Mouse (Mus musculus): ENCODE results near the gene Lemd1. TPM values are rescaled to one million over a fixed set of nuclear protein-coding genes. Genes with fewer than 3 reads are reported as not detected.

The Lemd1 gene
- not detected in 2 replicates for polyA plus RNA-seq (2015; fragmentation: Nextera tagmentation; extraction: Ambion mirVana)

DNA sequence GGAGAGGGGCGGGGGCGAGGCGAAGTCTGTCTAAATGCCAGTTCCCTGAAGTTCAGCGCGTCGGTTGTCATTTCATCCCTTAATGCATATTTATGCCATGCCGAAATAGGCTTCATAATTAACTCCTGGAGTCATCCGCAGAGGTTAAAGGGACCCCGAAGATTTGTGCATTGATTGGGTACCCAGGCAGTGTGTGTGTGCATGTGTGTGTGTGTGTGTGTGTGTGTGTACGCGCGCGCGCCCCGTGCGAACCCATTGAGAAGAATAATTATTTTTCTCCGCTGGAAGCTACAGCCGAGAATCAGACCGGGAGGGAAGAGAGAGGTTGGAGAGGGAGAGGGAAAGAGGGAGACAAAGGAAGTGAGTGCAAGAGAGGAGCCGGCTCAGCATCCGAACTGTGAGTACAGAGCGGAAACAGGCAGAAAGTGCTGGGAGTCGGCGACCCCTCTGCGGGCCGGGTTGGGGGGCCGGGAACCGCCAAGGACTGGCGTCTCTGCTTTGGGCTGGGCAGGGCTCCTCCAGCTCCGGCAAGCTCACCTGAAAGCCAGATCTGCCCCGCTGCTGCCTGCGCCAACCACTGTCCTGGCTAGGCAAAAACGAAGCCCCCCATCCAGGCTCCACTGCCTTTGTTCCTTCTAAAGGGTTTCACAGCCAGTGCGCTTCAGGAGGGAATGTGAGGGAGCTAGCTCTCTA lies at the start of gene Lemd1, which contains the start of gene AC124108.1:
Gene Lemd1, plus strand, starts transcription at position 339 of the 693 bp plus-strand sequence.
Gene AC124108.1, plus strand, starts transcription at position 365 of the 693 bp plus-strand sequence.
- peak within 1 kb of the TSS; percentile 99 for H3K4me2 ChIP-seq (ENCODE audit: low read depth, low read length)
- H3K4me3 ChIP-seq (ENCODE audit: low read length), result peak within 1 kb of the TSS; percentile 64
- H3K9me3 ChIP-seq (ENCODE audit: control insufficient read depth, low read length), result no peaks in the 10 kb centered on the region
- no peak for ATAC-seq
- peak within 1 kb of the TSS; percentile 54 for H3K9ac ChIP-seq (ENCODE audit: low read depth, low read length)
- H3K27me3 ChIP-seq (replicated peaks; ENCODE audit: control insufficient read depth, insufficient read depth, low read length), result peaks cover 59% of the 10 kb centered on the region
- no peaks in the 10 kb centered on the region for H3K36me3 ChIP-seq (ENCODE audit: control insufficient read depth, insufficient read depth, low read length)
- 1% methylated on average over 34 of the region's 34 CpGs for WGBS
- H3K4me1 ChIP-seq (ENCODE audit: control insufficient read depth, insufficient read depth, low read length), result peaks cover 23% of the 10 kb centered on the region
- H3K27ac ChIP-seq (ENCODE audit: low read length), result no peak within 1 kb of the TSS

DNA sequence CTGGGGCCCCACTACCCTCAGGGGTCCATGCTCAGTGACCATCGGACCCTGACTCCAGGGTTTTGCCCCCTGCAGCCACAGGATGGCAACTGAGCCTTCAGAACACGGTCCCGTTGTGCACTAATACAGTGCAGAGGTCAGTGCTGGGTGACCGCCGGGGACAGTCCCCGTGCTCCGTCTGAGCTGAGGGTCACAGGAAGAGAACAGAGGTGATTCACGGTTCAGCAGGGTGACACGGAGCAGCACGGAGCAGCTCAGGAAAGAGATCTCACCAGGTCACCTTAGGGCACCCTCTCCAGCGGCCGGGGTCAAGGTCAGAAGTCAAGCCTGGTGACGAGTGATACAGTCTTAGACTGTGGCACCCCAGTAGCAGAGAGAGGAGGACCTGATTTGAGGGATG lies 49.5 kb upstream of the Lemd1 start:
- no peaks in the 10 kb centered on the region for H3K36me3 ChIP-seq (ENCODE audit: control insufficient read depth, insufficient read depth, low read length)
- H3K4me1 ChIP-seq (ENCODE audit: control insufficient read depth, insufficient read depth, low read length), result peaks cover 13% of the 10 kb centered on the region
- WGBS, result 62% methylated on average over 13 of the region's 13 CpGs
- H3K27me3 ChIP-seq (replicated peaks; ENCODE audit: control insufficient read depth, insufficient read depth, low read length), result no peaks in the 10 kb centered on the region
- no peak overlapping the region for H3K4me2 ChIP-seq (ENCODE audit: low read depth, low read length)
- ATAC-seq, result no peak
- H3K27ac ChIP-seq (ENCODE audit: low read length), result no peak overlapping the region
- H3K9ac ChIP-seq (ENCODE audit: low read depth, low read length), result no peak overlapping the region
- H3K4me3 ChIP-seq (ENCODE audit: low read length), result no peak overlapping the region
- H3K9me3 ChIP-seq (ENCODE audit: control insufficient read depth, low read length), result no peaks in the 10 kb centered on the region

DNA sequence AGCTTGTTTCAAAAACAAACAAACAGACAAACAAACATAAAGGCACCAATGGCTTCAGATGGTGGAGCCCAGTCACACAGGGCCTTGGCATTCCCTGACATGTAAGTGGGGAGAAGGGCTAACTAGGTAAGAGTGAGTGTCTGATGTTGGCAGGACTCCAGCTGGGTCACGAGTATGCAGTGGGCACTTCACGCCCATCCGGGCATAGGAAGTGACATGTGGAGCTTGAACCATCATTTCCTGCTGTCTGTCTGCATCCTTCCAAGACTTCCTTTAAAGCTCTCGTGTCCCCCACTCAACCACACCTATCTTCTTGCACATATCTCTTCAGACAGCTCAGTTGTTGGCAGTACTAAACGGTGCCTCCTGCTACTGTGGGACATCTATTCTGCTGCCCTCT lies 48.2 kb upstream of the Lemd1 start:
- Histone ChIP-seq H3K27ac (ENCODE audit: low read length) (no peak overlapping the region), H3K27me3 (replicated peaks; ENCODE audit: control insufficient read depth, insufficient read depth, low read length) (no peaks in the 10 kb centered on the region), H3K4me2 (ENCODE audit: low read depth, low read length) (no peak overlapping the region), H3K4me1 (ENCODE audit: control insufficient read depth, insufficient read depth, low read length) (peaks cover 13% of the 10 kb centered on the region), H3K9me3 (ENCODE audit: control insufficient read depth, low read length) (no peaks in the 10 kb centered on the region), H3K4me3 (ENCODE audit: low read length) (no peak overlapping the region), H3K9ac (ENCODE audit: low read depth, low read length) (no peak overlapping the region), H3K36me3 (ENCODE audit: control insufficient read depth, insufficient read depth, low read length) (no peaks in the 10 kb centered on the region)
- 70% methylated on average over 5 of the region's 5 CpGs for WGBS
- ATAC-seq, result no peak

DNA sequence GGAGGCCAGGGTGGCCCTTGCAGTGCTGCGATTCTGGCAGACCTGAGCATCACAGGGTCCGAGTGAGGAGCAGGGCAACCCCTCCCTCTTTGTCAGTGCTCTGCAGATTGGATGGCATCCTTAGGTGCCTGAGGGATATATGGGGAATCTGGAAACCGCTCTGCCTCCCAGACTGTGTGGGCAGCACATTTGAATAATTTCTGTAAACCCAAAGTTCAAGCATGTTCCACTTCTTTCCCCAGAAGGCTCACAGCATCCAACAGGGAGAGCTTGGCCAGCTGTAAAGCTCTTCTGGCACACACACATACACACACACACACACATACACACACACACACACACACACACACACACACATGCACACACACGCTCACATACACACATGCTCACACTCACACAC lies 47.5 kb upstream of the Lemd1 start:
- Histone ChIP-seq H3K9ac (ENCODE audit: low read depth, low read length) (peak overlapping the region; percentile 37; the same call in 1 of the 2 replicates), H3K27me3 (replicated peaks; ENCODE audit: control insufficient read depth, insufficient read depth, low read length) (no peaks in the 10 kb centered on the region), H3K27ac (ENCODE audit: low read length) (no peak overlapping the region), H3K9me3 (ENCODE audit: control insufficient read depth, low read length) (no peaks in the 10 kb centered on the region), H3K4me2 (ENCODE audit: low read depth, low read length) (no peak overlapping the region), H3K4me1 (ENCODE audit: control insufficient read depth, insufficient read depth, low read length) (peaks cover 9% of the 10 kb centered on the region; the same call in 1 of the 2 replicates), H3K36me3 (ENCODE audit: control insufficient read depth, insufficient read depth, low read length) (no peaks in the 10 kb centered on the region), H3K4me3 (ENCODE audit: low read length) (no peak overlapping the region)
- no peak for ATAC-seq
- 64% methylated on average over 4 of the region's 4 CpGs for WGBS

DNA sequence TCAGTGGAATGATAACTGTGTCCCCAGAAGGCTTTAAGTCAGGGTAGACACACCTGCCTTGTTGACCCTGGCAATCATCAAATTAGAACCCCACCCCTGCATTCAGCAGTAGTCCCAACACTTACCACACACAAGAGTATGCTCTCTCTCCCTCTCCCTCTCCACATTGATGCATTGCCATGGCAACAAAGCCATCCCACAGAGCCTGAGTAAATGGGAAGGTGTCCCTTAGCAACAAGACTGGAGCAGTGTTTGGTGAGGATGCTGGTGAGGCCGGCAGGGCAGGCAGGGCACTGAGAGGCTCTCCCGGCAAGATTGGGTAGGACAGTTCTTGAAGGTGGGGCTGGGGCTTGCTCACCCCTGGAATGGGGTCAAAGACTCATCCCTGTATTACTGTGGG lies 47.0 kb upstream of the Lemd1 start:
- no peak for ATAC-seq
- Histone ChIP-seq H3K27ac (ENCODE audit: low read length) (no peak overlapping the region), H3K4me1 (ENCODE audit: control insufficient read depth, insufficient read depth, low read length) (0 out of 2 replicates have a peak, but pooled peaks cover 5% of the 10 kb centered on the region), H3K36me3 (ENCODE audit: control insufficient read depth, insufficient read depth, low read length) (no peaks in the 10 kb centered on the region), H3K4me3 (ENCODE audit: low read length) (no peak overlapping the region), H3K9me3 (ENCODE audit: control insufficient read depth, low read length) (no peaks in the 10 kb centered on the region), H3K27me3 (replicated peaks; ENCODE audit: control insufficient read depth, insufficient read depth, low read length) (no peaks in the 10 kb centered on the region), H3K9ac (ENCODE audit: low read depth, low read length) (no peak overlapping the region), H3K4me2 (ENCODE audit: low read depth, low read length) (no peak overlapping the region)
- WGBS, result 20% methylated on average over 2 of the region's 2 CpGs

DNA sequence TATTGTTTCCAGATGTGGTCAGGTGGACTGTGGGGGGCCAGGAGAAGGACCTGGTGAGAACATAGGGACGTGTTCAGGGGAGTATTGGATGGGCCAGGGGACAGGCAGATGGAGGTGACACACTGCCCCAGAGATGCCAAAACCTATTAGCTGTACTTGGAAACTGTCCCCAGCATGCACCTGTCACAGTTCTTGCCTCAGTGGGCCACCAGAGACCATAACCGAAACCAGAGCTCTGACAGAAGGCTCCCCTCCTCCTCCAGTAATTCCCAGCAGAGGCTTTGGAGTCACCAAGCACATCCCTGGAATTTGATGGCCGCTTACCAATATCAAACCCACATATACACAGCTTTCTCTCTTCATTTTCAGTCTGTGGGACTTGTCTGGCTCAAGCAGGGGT lies 46.4 kb upstream of the Lemd1 start:
- Histone ChIP-seq H3K27ac (ENCODE audit: low read length) (no peak overlapping the region), H3K36me3 (ENCODE audit: control insufficient read depth, insufficient read depth, low read length) (no peaks in the 10 kb centered on the region), H3K4me2 (ENCODE audit: low read depth, low read length) (no peak overlapping the region), H3K4me1 (ENCODE audit: control insufficient read depth, insufficient read depth, low read length) (peaks cover 3% of the 10 kb centered on the region; the same call in 1 of the 2 replicates), H3K27me3 (replicated peaks; ENCODE audit: control insufficient read depth, insufficient read depth, low read length) (no peaks in the 10 kb centered on the region), H3K4me3 (ENCODE audit: low read length) (no peak overlapping the region), H3K9me3 (ENCODE audit: control insufficient read depth, low read length) (no peaks in the 10 kb centered on the region), H3K9ac (ENCODE audit: low read depth, low read length) (no peak overlapping the region)
- WGBS, result 85% methylated on average over 3 of the region's 3 CpGs
- ATAC-seq, result no peak

DNA sequence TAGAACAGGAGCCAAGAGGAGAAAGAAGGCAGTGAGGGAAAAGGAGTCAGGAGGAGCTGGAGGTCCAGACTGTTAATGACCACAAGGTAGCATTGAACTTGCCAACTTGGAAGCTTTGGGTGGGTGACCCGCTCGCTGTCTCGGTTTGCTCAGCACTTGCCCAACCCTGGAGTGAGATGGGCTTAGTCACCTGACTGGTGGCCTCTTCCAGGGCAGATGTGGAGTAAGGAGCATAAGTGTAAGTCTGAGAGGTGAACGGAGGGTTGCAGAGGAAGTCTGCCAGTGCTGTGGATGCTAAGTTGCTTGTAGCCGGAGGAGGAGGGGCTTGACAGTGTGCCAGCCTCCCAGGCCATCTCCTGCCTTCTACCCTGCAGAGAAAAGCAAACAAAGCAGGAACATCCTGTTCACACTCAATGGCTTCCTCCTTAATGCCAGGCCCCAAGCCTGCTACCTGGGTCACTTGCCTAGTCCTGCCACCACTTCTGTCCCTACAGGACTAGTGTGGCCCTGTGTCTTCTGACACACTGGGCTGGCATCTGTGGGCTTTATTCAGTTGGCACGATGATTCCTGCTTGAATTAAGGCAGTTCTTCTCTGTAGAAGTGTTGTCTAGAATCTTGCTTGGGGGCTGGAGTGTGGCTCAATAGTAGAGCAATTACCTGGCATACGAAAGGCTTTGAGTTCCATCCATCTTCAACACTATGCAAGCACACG lies 45.1 kb upstream of the Lemd1 start:
- 86% methylated on average over 8 of the region's 8 CpGs for WGBS
- H3K9ac ChIP-seq (ENCODE audit: low read depth, low read length), result no peak overlapping the region
- no peak overlapping the region for H3K4me3 ChIP-seq (ENCODE audit: low read length)
- no peaks in the 10 kb centered on the region for H3K9me3 ChIP-seq (ENCODE audit: control insufficient read depth, low read length)
- H3K4me2 ChIP-seq (ENCODE audit: low read depth, low read length), result no peak overlapping the region
- no peak for ATAC-seq
- H3K27me3 ChIP-seq (replicated peaks; ENCODE audit: control insufficient read depth, insufficient read depth, low read length), result no peaks in the 10 kb centered on the region
- H3K36me3 ChIP-seq (ENCODE audit: control insufficient read depth, insufficient read depth, low read length), result no peaks in the 10 kb centered on the region
- no peak overlapping the region for H3K27ac ChIP-seq (ENCODE audit: low read length)
- H3K4me1 ChIP-seq (ENCODE audit: control insufficient read depth, insufficient read depth, low read length), result peaks cover 12% of the 10 kb centered on the region

DNA sequence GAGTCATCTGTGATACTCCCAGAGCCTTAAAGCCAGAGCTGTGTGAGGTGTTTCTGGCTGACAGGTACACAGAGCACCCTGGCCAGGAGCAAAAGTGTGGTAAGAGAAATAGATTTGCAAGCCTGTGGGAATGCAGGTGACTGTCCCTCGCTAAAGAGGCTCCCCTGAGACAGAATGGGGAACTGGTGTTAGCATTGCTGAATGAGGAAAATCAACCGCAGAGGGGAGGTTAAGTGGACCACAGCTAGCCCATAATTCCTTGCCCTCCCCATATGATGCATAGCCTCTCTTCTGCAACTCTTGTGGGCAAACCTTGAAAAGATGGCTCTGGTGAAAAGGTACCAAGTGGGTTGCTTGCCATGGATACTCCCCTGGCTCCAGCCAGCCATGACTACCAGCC lies 41.8 kb upstream of the Lemd1 start:
- ATAC-seq, result no peak
- peak overlapping the region; percentile 87; the same call in 1 of the 2 replicates for H3K27ac ChIP-seq (ENCODE audit: low read length)
- H3K4me2 ChIP-seq (ENCODE audit: low read depth, low read length), result no peak overlapping the region
- WGBS, result 65% methylated on average over 2 of the region's 2 CpGs
- H3K9me3 ChIP-seq (ENCODE audit: control insufficient read depth, low read length), result no peaks in the 10 kb centered on the region
- no peak overlapping the region for H3K4me3 ChIP-seq (ENCODE audit: low read length)
- no peaks in the 10 kb centered on the region for H3K27me3 ChIP-seq (replicated peaks; ENCODE audit: control insufficient read depth, insufficient read depth, low read length)
- H3K36me3 ChIP-seq (ENCODE audit: control insufficient read depth, insufficient read depth, low read length), result no peaks in the 10 kb centered on the region
- peaks cover 19% of the 10 kb centered on the region for H3K4me1 ChIP-seq (ENCODE audit: control insufficient read depth, insufficient read depth, low read length)
- H3K9ac ChIP-seq (ENCODE audit: low read depth, low read length), result no peak overlapping the region

DNA sequence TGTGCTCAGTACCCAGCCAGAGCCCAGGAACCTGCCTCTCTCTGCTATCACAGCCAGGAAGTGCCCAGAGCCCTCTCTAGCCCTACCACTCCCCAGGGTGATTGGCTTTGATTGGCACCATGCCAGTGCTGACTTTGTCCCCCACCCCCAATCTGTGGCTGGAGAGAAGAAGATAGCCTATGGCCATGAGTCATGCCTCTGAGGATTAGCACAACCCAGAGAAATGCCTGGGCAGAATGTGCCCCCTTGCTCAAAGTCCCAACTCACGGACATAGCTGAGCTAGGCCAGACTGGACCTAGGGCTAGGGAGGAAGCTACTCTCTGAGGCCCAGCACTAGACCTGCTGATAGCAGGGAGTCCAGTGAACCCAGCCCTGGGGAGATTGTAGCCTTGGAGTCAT lies 41.1 kb upstream of the Lemd1 start:
- H3K9ac ChIP-seq (ENCODE audit: low read depth, low read length), result peak overlapping the region; percentile 46
- H3K4me2 ChIP-seq (ENCODE audit: low read depth, low read length), result 0 out of 2 replicates have a peak overlapping the region, but pooled peaks have one; percentile 0
- peak overlapping the region; percentile 87 for H3K27ac ChIP-seq (ENCODE audit: low read length)
- H3K36me3 ChIP-seq (ENCODE audit: control insufficient read depth, insufficient read depth, low read length), result no peaks in the 10 kb centered on the region
- H3K4me1 ChIP-seq (ENCODE audit: control insufficient read depth, insufficient read depth, low read length), result peaks cover 19% of the 10 kb centered on the region
- H3K9me3 ChIP-seq (ENCODE audit: control insufficient read depth, low read length), result no peaks in the 10 kb centered on the region
- H3K27me3 ChIP-seq (replicated peaks; ENCODE audit: control insufficient read depth, insufficient read depth, low read length), result no peaks in the 10 kb centered on the region
- WGBS, result 35% methylated on average over 1 of the region's 1 CpGs
- no peak overlapping the region for H3K4me3 ChIP-seq (ENCODE audit: low read length)
- peak; percentile 93 for ATAC-seq

Measured in intestine, embryonic 16.5 days (tissue).